Comparison of ENCODE assay signal across 8 mouse cellular contexts in genomic region chr2:3284473-3285180, GRCm38 (mm10). TPM values are rescaled to one million over a fixed set of nuclear protein-coding genes. Genes with fewer than 3 reads are reported as not detected.
A peak's percentile ranks its signal among the peaks of the same experiment; 100 is the strongest.
DNase-seq lines count a peak whose midpoint lies in the region; ATAC-seq lines count a peak whose summit lies in the region.

No protein-coding gene starts in this region.

- H3K36me3 ChIP-seq in kidney, embryonic 15.5 days: no peaks in the 10 kb centered on the region
- no peaks in the 10 kb centered on the region for H3K36me3 ChIP-seq in liver, embryonic 15.5 days (replicated peaks)
- H3K36me3 ChIP-seq in stomach, embryonic 15.5 days: no peaks in the 10 kb centered on the region

- no peaks in the 10 kb centered on the region for H3K9me3 ChIP-seq in kidney, embryonic 15.5 days (replicated peaks)
- H3K9me3 ChIP-seq in liver, embryonic 15.5 days (replicated peaks): no peaks in the 10 kb centered on the region
- no peaks in the 10 kb centered on the region for H3K9me3 ChIP-seq in stomach, embryonic 15.5 days

- peak; percentile 3 for ATAC-seq in kidney, embryonic 15.5 days (replicated peaks; ENCODE audit: low FRiP score)
- ATAC-seq in liver, embryonic 15.5 days (ENCODE audit: insufficient read depth): peak; percentile 20
- ATAC-seq in stomach, embryonic 15.5 days (ENCODE audit: insufficient read depth, low FRiP score, low read depth): peak; percentile 3

- DNase-seq in 416B (ENCODE audit: low read depth) (peak; percentile 55), ZHBTc4 (ENCODE audit: low read depth, low spot score) (peak; percentile 89)
- peak; percentile 35 for DNase-seq in embryo, embryonic 11.5 days (ENCODE audit: low read depth, low spot score)
- peak; percentile 29 for DNase-seq in heart, adult 8-10 months (ENCODE audit: low spot score)
- DNase-seq in neural tube, embryonic 10.5 days (ENCODE audit: extremely low spot score, low spot score): peak; percentile 74

- under 1% methylated on average over 56 of the region's 60 CpGs for WGBS in kidney, embryonic 15.5 days
- under 1% methylated on average over 59 of the region's 60 CpGs for WGBS in liver, embryonic 15.5 days (ENCODE audit: insufficient replicate concordance)
- WGBS in stomach, embryonic 15.5 days: under 1% methylated on average over 57 of the region's 60 CpGs

- H3K27ac ChIP-seq in kidney, embryonic 15.5 days: peak overlapping the region; percentile 91
- H3K27ac ChIP-seq in liver, embryonic 15.5 days (replicated peaks): peak overlapping the region; percentile 81
- H3K27ac ChIP-seq in stomach, embryonic 15.5 days: peak overlapping the region; percentile 87

- H3K4me2 ChIP-seq in kidney, embryonic 15.5 days: peak overlapping the region; percentile 88
- H3K4me2 ChIP-seq in liver, embryonic 15.5 days: peak overlapping the region; percentile 97
- peak overlapping the region; percentile 78 for H3K4me2 ChIP-seq in stomach, embryonic 15.5 days

- peak overlapping the region; percentile 81 for H3K9ac ChIP-seq in kidney, embryonic 15.5 days
- peak overlapping the region; percentile 86 for H3K9ac ChIP-seq in liver, embryonic 15.5 days
- peak overlapping the region; percentile 76 for H3K9ac ChIP-seq in stomach, embryonic 15.5 days

- H3K27me3 ChIP-seq in kidney, embryonic 15.5 days: no peaks in the 10 kb centered on the region
- H3K27me3 ChIP-seq in liver, embryonic 15.5 days: no peaks in the 10 kb centered on the region
- H3K27me3 ChIP-seq in stomach, embryonic 15.5 days (replicated peaks): no peaks in the 10 kb centered on the region

- peak overlapping the region; percentile 84 for H3K4me3 ChIP-seq in kidney, embryonic 15.5 days (replicated peaks)
- peak overlapping the region; percentile 86 for H3K4me3 ChIP-seq in liver, embryonic 15.5 days (replicated peaks)
- H3K4me3 ChIP-seq in stomach, embryonic 15.5 days (replicated peaks): peak overlapping the region; percentile 91

- H3K4me1 ChIP-seq in kidney, embryonic 15.5 days: peaks cover 17% of the 10 kb centered on the region
- peaks cover 27% of the 10 kb centered on the region for H3K4me1 ChIP-seq in liver, embryonic 15.5 days (replicated peaks)
- peaks cover 6% of the 10 kb centered on the region; the same call in 1 of the 2 replicates for H3K4me1 ChIP-seq in stomach, embryonic 15.5 days

RNA-seq across cellular contexts. Expression of gene Nmt2, which starts 0.6 kb away (rescaled TPM):
- total RNA-seq in heart, adult 8-10 months (2022): 1 to 10 TPM; 7.2 to 9.2 (median 7.6) TPM
- polyA plus RNA-seq in kidney, embryonic 15.5 days (2015; fragmentation: Nextera tagmentation; extraction: Ambion mirVana): 44.6 and 45.8 TPM in 2 replicates
- 13.2 and 14.2 TPM in 2 replicates for polyA plus RNA-seq in liver, embryonic 15.5 days (2015; fragmentation: Nextera tagmentation; extraction: Ambion mirVana)
- 38.2 and 39.7 TPM in 2 replicates for polyA plus RNA-seq in stomach, embryonic 15.5 days (2015; fragmentation: Nextera tagmentation; extraction: Ambion mirVana)

RNA-seq across cellular contexts. Expression of gene Rpp38, which starts 47.8 kb away (rescaled TPM):
- 1 to 10 TPM; 4.6 to 6.3 (median 5.3) TPM for total RNA-seq in heart, adult 8-10 months (2022)
- 19.9 and 20.3 TPM in 2 replicates for polyA plus RNA-seq in kidney, embryonic 15.5 days (2015; fragmentation: Nextera tagmentation; extraction: Ambion mirVana)
- 6.7 and 7.2 TPM in 2 replicates for polyA plus RNA-seq in liver, embryonic 15.5 days (2015; fragmentation: Nextera tagmentation; extraction: Ambion mirVana)
- 23.5 and 24.7 TPM in 2 replicates for polyA plus RNA-seq in stomach, embryonic 15.5 days (2015; fragmentation: Nextera tagmentation; extraction: Ambion mirVana)

RNA-seq across cellular contexts. Expression of gene Acbd7, which starts 51.3 kb away (rescaled TPM):
- total RNA-seq in heart, adult 8-10 months (2022): 1 to 10 TPM in 3 of 4 experiments, under 1 TPM in 1; 0.95 to 2.4 (median 1.5) TPM
- 0.65 and 1.0 TPM in 2 replicates for polyA plus RNA-seq in kidney, embryonic 15.5 days (2015; fragmentation: Nextera tagmentation; extraction: Ambion mirVana)
- 0.32 and 0.66 TPM in 2 replicates for polyA plus RNA-seq in liver, embryonic 15.5 days (2015; fragmentation: Nextera tagmentation; extraction: Ambion mirVana)
- polyA plus RNA-seq in stomach, embryonic 15.5 days (2015; fragmentation: Nextera tagmentation; extraction: Ambion mirVana): 0.91 and 2.0 TPM in 2 replicates

Comparison
In these comparisons a context has a peak if more than half of its experiments do, and no peak if none do; other contexts are left out.
1. Peak in every context shown above with its lines: DNase-seq, ATAC-seq, H3K4me3 ChIP-seq and H3K27ac ChIP-seq.
2. DNase-seq: peak in every context shown above with its lines; median percentile 89 in ZHBTc4; 74 in neural tube, embryonic 10.5 days; 55 in 416B; 35 in embryo, embryonic 11.5 days; 29 in heart, adult 8-10 months.